Mouse (Mus musculus): ENCODE results near the gene Gm49388. TPM values are rescaled to one million over a fixed set of nuclear protein-coding genes. Genes with fewer than 3 reads are reported as not detected.

The Gm49388 gene
- total and polyA plus RNA-seq, 2 experiments from 2014 or later, result 0.05 TPM; not detected in 1

GRCm38 (mm10) chr7:127747559-127748234, 37.7 kb upstream of the Gm49388 start:
- no peak for ATAC-seq
- Histone ChIP-seq H3K9me3 (ENCODE audit: low read length) (no peaks in the 10 kb centered on the region), H3K27me3 (ENCODE audit: insufficient read depth, low read length) (no peaks in the 10 kb centered on the region), H3K9ac (replicated peaks; ENCODE audit: low read length) (peak overlapping the region; percentile 73), H3K36me3 (ENCODE audit: insufficient read depth, low read length) (peaks cover 38% of the 10 kb centered on the region), H3K4me3 (ENCODE audit: low read length) (peak overlapping the region; percentile 70), H3K4me2 (ENCODE audit: low read depth, low read length) (peak overlapping the region; percentile 87), H3K27ac (peak overlapping the region; percentile 87; the same call in 1 of the 2 replicates), H3K4me1 (ENCODE audit: insufficient read depth, low read length) (no peaks in the 10 kb centered on the region)
- no peak for DNase-seq (ENCODE audit: low spot score)
- WGBS, result 41% methylated on average over 6 of the region's 6 CpGs
- TF ChIP-seq CTCF (IDR thresholded peaks at IDR 0.05; ENCODE audit: low read depth), result no peak

- no peak overlapping the region for H3K4me3 ChIP-seq (ENCODE audit: low read length)
- no peaks in the 10 kb centered on the region for H3K27me3 ChIP-seq (ENCODE audit: insufficient read depth, low read length)
- H3K9ac ChIP-seq (replicated peaks; ENCODE audit: low read length), result no peak overlapping the region
- DNase-seq (ENCODE audit: low spot score) (no peak), ATAC-seq (no peak)
- no peak overlapping the region for H3K4me2 ChIP-seq (ENCODE audit: low read depth, low read length)
- H3K9me3 ChIP-seq (ENCODE audit: low read length), result no peaks in the 10 kb centered on the region
- no peak for TF ChIP-seq CTCF (IDR thresholded peaks at IDR 0.05; ENCODE audit: low read depth)
- no peaks in the 10 kb centered on the region for H3K4me1 ChIP-seq (ENCODE audit: insufficient read depth, low read length)
- H3K27ac ChIP-seq, result no peak overlapping the region
- WGBS, result 91% methylated on average over 28 of the region's 28 CpGs
- H3K36me3 ChIP-seq (ENCODE audit: insufficient read depth, low read length), result peaks cover 43% of the 10 kb centered on the region
Observed at GRCm38 (mm10) chr7:127748235-127748560, 37.2 kb upstream of the Gm49388 start.

- H3K4me1 ChIP-seq (ENCODE audit: insufficient read depth, low read length), result no peaks in the 10 kb centered on the region
- no peak for TF ChIP-seq CTCF (IDR thresholded peaks at IDR 0.05; ENCODE audit: low read depth)
- H3K27me3 ChIP-seq (ENCODE audit: insufficient read depth, low read length), result no peaks in the 10 kb centered on the region
- no peak overlapping the region for H3K4me3 ChIP-seq (ENCODE audit: low read length)
- H3K9me3 ChIP-seq (ENCODE audit: low read length), result no peaks in the 10 kb centered on the region
- ATAC-seq, result no peak
- H3K4me2 ChIP-seq (ENCODE audit: low read depth, low read length), result no peak overlapping the region
- H3K36me3 ChIP-seq (ENCODE audit: insufficient read depth, low read length), result peaks cover 61% of the 10 kb centered on the region
- peak; percentile 63 for DNase-seq (ENCODE audit: low spot score)
- no peak overlapping the region for H3K9ac ChIP-seq (replicated peaks; ENCODE audit: low read length)
- 80% methylated on average over 16 of the region's 19 CpGs for WGBS
- H3K27ac ChIP-seq, result no peak overlapping the region
Observed at GRCm38 (mm10) chr7:127750131-127751127, 35.0 kb upstream of the Gm49388 start.

DNA sequence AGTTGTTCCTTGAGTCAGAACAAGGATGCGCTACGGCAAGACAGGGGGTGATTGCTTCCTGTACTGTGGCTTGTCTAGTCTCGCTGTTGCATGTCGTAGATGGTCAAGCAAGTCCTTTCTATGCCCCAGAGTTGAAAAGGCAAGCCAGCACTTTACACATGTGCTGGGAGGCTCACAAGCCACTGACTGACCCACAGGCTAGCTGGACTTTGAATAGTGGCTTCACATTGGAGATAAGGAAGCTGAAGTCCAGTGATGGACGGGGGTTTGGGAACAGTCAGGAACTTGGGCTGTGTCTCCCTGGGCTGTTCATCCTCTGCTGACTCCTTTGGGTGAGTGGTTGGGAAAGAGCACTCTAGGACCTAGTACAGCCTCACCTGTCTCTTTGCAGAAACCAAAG, 33.8 kb upstream of the Gm49388 start:
- Histone ChIP-seq H3K9me3 (ENCODE audit: low read length) (no peaks in the 10 kb centered on the region), H3K4me3 (ENCODE audit: low read length) (no peak overlapping the region), H3K27ac (no peak overlapping the region), H3K4me2 (ENCODE audit: low read depth, low read length) (no peak overlapping the region), H3K4me1 (ENCODE audit: insufficient read depth, low read length) (no peaks in the 10 kb centered on the region), H3K27me3 (ENCODE audit: insufficient read depth, low read length) (no peaks in the 10 kb centered on the region), H3K9ac (replicated peaks; ENCODE audit: low read length) (no peak overlapping the region), H3K36me3 (ENCODE audit: insufficient read depth, low read length) (peaks cover 62% of the 10 kb centered on the region)
- ATAC-seq (no peak), DNase-seq (ENCODE audit: low spot score) (no peak)
- 90% methylated on average over 5 of the region's 5 CpGs for WGBS
- no peak for TF ChIP-seq CTCF (IDR thresholded peaks at IDR 0.05; ENCODE audit: low read depth)

- TF ChIP-seq CTCF (IDR thresholded peaks at IDR 0.05; ENCODE audit: low read depth), result no peak
Observed at GRCm38 (mm10) chr7:127752069-127752468, 33.3 kb upstream of the Gm49388 start.

DNA sequence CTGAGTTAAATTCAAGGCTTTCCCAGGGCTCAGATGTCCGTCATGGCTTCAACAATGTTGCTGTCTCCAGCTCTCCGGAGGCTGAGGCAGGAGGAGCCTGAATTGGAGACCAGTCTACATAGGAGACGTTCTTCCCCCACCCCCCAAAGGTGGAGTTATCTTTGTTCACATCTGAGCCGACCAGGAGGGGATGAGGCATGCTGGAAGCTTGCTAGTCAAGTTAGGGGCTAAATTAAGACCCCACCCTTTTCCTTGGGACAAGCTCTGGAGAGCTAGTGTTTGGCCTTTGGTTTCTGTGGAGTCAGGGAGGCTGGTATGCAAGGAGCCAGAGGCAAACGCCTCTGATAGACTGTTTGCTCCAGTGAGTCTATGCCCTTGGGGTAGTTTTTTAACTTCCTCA, 32.2 kb upstream of the Gm49388 start:
- no peaks in the 10 kb centered on the region for H3K4me1 ChIP-seq (ENCODE audit: insufficient read depth, low read length)
- no peak for TF ChIP-seq CTCF (IDR thresholded peaks at IDR 0.05; ENCODE audit: low read depth)
- no peak overlapping the region for H3K9ac ChIP-seq (replicated peaks; ENCODE audit: low read length)
- H3K36me3 ChIP-seq (ENCODE audit: insufficient read depth, low read length), result peaks cover 62% of the 10 kb centered on the region
- 75% methylated on average over 5 of the region's 5 CpGs for whole genome bisulfite sequencing
- DNase-seq (ENCODE audit: low spot score) (no peak), ATAC-seq (no peak)
- no peak overlapping the region for H3K4me2 ChIP-seq (ENCODE audit: low read depth, low read length)
- H3K27ac ChIP-seq, result no peak overlapping the region
- H3K9me3 ChIP-seq (ENCODE audit: low read length), result no peaks in the 10 kb centered on the region
- H3K4me3 ChIP-seq (ENCODE audit: low read length), result no peak overlapping the region
- no peaks in the 10 kb centered on the region for H3K27me3 ChIP-seq (ENCODE audit: insufficient read depth, low read length)

More at GRCm38 (mm10) chr7:127752069-127752468, 33.3 kb upstream of the Gm49388 start:
- H3K4me1 ChIP-seq (ENCODE audit: insufficient read depth, low read length), result no peaks in the 10 kb centered on the region
- H3K27ac ChIP-seq, result no peak overlapping the region
- ATAC-seq (no peak), DNase-seq (ENCODE audit: low spot score) (no peak)
- no peaks in the 10 kb centered on the region for H3K9me3 ChIP-seq (ENCODE audit: low read length)
- no peak overlapping the region for H3K4me2 ChIP-seq (ENCODE audit: low read depth, low read length)
- WGBS, result 93% methylated on average over 27 of the region's 27 CpGs
- H3K9ac ChIP-seq (replicated peaks; ENCODE audit: low read length), result no peak overlapping the region
- H3K27me3 ChIP-seq (ENCODE audit: insufficient read depth, low read length), result no peaks in the 10 kb centered on the region
- H3K36me3 ChIP-seq (ENCODE audit: insufficient read depth, low read length), result peaks cover 62% of the 10 kb centered on the region
- H3K4me3 ChIP-seq (ENCODE audit: low read length), result no peak overlapping the region

Data from hindbrain, postnatal 0 days (tissue).